Mouse (Mus musculus) kidney, adult 8-10 months (tissue): ENCODE measurements around the gene Dirc2.

Source experiments
- DNase-seq, 2 experiments: peaks; one replicate each; pipeline ENCODE4 v3.0.0; 2022

Gene Dirc2

DNA sequence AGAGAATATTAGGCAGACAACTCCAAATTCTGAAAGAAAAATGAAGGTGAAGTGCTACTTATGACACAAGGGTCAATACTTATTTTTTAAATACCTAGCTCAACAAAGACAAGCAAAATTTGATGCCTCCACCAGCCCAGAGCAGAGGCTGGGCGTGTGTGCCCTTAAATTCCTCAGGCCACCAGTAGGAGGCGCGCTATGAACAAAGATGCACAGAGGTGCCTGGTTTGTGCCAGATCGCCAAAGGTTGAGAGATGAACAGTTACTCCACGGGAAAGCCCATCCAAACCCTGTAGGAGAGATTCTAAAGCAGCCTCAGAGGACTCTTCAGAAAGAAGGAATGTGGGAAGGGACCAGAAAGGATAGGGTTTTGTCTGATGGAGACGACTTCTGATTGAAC is 35.1 kb downstream of the Dirc2 start:
- DNase-seq, result peak; percentile 20 to 63

DNA sequence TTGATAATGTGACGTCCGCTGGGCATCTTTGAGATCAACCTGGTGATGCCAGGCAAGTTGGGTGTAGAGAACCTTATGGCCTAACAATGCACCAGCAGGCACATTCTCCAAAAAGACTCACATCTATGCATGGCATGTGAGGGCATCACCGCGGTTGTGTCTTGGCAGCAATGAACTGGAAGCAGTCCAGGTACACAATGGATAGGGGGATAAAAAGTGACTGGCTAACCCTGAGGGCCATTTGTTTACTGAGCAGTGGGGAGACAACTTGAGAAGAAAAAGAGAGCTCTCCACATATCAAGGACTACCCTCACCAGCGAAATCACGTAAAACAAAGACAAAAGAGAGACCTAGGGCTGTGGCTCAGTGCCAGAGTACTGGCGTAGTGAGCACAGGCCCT is 37.1 kb downstream of the Dirc2 start:
- DNase-seq, result no peak

DNA sequence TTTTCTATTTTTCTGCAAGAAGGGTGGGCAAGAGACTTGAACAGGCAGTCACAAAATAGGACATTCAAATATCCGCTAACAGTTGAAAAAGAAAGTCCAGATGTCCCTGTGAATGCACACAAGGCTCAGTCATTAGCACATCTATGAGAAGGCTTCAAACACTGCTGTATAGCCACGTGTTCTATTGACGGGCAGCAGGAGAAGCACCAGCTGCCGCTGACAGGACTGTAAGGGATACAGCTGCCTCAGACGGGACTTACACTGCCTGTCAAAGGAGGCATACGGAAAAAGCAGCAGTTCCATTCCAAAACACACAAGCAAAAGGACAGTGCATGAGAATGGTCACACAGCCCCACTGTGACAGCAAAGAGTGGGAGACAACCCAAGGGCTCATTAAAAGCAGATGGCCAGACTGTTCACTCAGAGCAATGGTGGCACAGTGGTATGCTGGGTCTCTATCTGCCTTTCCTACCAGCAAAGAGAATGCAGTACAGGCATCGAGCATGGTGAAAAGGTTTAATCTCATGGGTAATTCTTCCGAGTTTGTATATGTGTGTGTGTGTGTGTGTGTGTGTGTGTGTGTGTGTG is 39.9 kb downstream of the Dirc2 start:
- no peak for DNase-seq

DNA sequence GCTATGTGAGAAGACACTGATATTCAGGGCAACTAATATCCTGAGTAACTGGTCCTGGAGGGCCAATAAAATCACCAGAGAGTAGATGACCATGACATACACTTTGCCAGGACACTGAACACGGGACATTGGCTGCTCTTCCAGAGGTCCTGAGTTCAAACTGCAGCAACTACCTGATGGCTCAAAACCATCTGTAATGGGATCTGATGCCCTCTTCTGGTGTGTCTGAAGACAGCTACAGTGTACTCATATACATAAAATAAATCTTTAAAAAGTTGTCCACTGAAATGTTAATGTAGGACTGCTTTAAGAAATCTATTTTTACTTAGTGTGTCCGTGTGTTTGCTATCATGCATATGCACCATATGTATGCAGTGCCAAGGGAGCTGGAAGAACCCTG is 42.6 kb downstream of the Dirc2 start:
- DNase-seq, result no peak

DNA sequence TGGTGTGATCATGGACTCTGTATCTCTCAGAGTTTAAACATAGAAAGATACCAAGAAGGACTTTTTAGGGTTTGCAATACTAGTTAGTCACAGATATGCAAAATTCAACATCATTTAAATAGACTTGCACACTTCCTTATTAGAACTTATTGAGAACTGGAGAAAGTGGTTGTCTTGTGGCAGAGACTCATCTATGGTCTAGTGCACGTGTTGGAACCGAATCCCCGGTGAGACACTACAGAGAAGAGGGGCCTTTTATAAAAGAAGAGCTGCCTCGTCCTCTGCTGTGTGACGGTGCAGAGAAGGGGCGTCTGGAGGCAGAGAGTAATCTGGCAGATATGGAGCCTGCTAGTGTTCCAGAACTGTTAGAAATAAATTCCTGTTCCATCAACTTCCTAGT is 44.6 kb downstream of the Dirc2 start:
- no peak for DNase-seq

DNA sequence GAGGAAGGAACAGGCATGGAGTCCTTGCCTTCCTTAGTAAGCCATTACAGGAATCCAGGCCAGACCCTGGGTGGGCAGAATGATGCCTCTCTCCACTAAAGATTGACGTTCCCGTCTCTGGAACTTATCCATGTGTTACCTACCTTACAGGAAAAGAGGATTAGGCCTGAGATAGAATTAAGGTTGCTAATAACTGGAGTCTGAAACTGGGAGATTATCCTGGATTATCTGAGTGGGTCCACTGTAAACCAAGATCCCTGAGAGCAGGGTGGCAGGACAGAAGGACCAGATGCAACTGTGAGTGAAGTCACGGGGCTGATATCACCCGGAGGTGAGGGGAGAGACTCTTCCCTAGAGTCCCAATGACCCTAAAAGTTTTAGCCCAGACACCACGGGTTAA is 51.4 kb downstream of the Dirc2 start:
- DNase-seq, result no peak

DNA sequence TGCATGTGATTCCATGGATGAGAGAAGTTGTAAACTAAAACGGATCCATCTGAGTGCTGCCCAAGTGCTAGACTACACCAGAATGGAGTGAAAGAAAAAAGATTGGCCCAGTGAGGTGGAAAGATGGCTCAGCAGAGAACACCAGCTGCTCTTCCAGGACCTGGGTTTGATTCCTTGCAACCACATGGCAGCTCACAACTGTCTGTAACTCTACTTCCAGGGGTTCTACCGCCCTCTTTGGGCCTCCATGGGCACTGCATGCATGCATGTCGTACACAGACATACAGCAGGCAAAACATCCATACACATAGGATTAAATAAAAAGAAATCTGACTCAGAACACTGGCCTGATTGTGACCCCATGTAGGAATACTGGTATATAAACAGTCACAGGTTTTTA is 52.9 kb downstream of the Dirc2 start:
- DNase-seq, result no peak

DNA sequence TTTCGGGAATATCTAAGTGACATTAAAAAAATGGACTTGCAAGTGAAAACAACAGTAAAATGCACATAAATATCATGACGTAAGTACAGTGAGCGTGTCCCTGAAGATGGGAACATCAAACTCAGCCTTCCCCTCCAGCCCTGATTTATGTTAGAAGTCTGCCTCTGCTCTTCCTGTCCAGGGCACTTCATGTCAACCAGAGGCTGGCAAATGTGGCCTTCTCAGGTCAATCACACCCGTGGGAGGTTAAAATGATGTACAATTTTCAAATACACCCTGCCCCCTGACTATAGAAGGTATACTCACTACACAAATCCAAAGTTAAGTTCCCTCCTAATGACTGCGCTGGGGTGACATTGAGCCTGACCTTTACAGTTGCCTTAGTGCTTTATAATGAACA is 53.4 kb downstream of the Dirc2 start:
- DNase-seq, result no peak

DNA sequence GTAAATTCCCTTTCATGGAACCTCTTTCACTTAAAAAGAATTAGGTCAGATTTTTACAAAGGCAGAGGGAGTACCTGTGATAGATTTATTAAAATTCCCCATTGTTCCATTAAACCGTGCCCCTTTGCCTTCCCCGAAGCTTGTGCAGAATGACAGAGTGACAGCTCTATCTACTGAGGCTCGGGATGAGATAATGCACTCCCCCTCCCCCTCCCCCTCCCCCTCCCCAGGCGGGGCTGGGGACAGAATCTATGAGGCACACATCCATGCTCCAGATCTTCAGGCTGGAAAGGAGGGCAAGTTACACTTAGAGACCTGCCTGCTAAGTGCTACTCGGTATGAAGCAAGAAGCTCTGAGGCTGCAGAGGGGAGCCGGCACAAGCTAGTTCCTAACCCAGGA is 53.8 kb downstream of the Dirc2 start:
- no peak for DNase-seq

DNA sequence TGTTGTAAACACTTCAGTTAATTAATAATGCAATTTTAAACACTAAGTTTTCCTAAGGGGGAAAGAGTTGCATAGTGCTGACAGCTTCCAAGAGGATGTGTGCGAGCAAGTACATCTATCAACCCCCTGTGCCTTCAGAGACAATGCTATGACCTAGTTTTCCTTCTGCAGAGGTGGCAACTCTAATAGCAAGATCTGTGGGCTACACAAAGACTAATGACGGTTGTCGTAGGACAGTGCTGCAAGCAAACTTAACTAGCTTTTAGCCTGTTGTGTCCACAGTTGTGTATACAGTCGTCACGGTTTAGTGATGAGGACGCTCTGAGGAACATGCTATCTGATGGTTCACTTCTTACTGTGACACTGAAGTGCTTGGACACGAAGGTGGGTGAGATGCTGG is 54.5 kb downstream of the Dirc2 start:
- no peak for DNase-seq

DNA sequence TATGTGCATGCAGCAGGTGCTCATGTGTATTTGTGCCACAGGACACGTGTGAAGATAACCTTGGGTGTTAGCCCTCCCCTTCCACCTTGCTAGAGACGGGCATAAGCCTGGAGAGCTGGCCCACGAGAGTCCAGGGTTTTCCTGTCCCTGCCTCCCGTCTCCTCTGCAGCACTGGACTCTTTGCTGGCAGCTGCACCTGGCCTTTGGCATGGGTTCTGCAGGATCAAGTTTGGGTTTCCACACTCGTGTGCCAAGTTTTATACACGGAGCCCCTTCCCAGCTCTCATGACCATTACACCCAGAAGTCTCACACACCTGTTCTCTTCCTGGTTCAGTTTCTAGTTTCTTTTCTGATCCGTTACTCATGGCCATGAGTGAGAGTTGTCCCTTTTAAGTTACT is 55.5 kb downstream of the Dirc2 start:
- no peak for DNase-seq

DNA sequence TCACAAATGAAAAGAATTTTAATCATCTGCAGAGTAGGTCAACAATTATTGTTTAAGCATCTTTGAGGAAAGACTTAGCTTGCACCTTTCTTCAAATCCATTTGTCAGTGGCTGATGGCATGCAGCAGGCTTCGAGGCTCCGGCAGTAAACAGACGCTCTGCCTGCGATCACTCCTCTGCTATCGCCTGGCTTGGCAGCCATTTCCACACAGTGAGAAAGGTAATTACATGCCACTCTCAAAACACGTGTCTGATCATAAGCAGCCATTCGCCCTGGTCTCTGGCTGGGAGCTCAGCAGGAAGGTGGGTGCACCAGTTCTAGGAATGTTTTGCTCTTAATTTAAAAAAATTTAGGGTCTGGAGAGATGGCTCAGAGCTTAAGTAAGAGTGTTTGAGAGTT is 58.2 kb downstream of the Dirc2 start:
- DNase-seq, result no peak

DNA sequence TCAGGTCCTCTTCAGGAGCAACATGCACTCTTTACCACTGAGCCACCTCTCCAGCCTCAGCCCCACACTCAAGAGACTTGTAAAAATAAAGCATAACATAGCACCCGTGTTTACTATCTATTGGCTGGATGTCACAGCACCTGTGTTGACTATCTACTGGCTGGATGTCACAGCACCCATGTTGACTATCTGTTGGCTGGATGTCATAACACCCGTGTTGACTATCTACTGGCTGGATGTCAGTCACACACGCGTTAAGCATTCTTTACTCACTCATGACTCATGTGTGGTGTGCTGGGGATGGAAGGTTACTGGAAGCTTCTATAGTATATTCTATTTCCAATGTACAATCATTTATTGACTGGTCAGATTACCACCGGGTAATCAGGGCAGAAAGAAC is 62.2 kb downstream of the Dirc2 start:
- DNase-seq, result no peak

DNA sequence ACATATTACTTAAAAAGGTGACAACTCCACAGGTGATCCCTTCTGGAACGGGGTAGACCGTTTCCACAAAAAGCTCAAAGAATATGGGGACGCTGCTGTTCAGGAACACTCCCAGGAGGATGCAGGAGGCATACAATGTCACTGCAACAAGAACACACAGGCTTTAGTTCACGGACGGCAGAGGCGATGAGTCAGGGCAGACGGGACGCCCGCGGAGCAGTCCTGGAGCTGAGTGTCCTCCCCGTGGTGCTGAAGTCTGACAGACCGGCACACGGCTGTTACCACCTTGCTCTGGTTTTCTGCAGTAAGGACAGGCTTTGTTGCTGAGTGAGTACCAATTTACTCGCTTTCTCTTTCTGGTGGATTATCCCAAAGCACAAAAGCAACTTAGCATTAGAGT is 64.4 kb downstream of the Dirc2 start:
- DNase-seq, result no peak

DNA sequence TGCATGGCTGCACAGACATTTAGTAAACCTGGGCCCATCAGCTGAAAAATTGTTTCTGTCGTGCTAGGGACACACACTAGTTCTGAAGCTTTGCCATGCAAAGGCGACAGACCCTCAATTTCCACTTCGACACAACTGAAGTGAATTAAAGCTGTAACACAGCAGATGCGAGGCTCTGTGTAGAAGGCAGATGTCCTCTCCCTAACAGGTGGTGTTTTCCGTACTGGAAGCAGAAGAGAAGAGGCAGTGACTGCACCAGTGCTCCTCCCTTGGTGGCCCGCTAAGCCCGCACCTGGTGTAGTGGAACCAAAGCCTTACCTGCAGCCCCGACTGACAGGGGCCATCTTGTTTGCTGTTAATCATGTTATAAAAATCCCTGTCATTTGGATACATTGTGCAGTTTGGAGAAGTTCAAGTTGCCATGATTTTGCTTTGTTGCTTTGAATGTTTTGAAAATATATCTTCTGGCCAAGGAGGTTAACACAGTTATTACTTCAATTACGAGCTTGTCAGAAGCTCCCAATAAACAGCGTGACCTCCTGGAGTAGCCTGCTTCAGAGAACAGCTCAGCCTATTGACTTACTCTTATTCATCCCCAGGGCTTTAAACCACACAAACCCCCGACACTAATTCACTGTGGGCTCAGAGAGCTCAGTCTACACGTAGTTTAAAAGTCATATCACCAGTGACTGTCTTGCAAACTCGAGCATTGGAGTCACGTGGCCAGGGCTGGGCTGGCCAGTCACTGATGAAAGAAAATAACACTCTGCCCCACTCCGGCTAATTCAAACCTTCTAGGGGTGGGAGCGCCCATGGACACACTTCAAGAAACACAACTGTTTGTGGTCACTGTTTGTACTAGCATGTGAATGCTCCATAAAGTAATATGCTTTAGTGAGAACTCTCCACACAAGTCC is 65.1 kb downstream of the Dirc2 start:
- no peak for DNase-seq

DNA sequence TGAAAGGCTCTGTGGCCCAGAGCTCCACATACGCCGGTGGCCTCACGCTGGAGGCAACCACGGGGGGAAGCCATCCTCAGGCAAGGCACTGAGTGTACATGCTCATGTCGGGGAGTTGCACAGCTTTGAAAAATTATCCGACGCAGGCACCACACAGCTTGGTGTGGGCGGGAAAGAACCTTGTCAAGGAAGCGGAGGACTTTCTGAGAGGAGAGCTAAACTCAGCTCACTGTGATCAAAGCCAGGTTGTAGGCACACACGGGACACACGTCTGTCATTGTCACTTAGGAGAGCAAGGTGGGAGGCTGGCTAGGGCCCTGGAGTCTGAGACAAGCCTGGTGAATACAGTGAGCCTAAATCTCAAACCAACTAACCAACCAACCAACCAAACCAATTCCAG is 67.3 kb downstream of the Dirc2 start:
- DNase-seq, result no peak

DNA sequence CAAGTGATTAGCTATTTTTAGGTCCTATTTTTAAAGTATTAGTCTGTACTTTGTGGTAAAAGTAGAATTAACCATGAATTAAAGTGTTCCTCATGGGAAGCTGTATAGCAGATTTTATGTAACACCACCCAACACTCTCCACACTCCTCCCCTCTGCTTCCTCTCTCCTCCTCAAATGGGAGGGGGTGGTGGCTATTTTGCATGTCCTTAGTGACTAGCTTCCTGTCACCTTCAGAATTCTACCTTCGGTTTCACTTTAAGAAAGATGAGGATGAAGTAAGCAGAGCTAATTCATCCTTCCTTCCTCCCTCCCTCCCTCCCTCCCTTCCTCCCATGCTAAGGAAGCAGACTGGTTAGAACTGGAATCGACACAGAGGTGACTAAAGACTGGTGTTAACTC is 73.1 kb downstream of the Dirc2 start:
- no peak for DNase-seq

DNA sequence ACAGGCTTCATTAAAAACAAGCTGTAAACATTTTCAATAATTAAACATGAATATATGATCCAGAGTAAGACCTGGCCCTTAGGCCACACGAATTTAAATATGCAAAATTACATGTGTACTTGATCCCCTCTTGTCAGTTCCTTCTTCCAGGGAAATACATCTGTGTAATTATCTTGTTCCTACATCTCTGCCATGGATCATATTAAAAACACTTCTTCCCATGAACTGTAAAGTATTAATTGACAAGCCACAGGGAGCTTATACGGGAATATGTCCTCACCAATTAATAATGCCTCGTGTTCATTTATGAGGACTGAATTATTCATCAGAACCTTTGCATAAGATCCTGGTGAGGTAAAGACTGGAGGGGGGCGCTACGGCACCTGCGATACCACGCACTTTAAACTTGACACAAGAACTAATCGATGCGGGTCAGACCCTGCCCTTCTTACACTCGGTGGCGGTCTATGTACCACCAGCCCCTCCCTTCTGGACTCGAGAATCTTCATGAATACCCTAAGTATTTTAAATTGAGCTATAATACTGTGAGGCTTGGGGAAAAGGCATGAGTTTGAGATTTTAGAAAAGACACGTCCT is 74.8 kb downstream of the Dirc2 start:
- DNase-seq, result no peak

DNA sequence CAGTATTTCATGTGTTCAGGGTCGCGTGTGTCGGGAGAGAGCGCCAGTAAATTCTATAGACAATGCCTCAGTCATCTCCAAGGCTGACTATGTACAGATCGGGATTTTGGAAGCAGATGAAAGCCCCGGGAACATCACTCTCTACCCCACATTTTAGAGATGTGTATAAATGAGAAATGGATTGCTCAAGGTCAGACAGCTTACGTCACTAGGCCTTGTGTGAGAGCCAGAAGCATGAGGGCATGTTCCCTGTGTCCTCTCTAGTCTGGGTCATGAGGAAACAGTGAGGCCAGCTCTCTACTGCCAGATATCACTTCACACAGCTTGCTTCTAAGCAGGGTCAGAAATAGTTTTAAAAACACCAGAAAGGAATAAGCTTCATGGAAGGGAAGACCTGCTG is 77.5 kb downstream of the Dirc2 start:
- no peak for DNase-seq

DNA sequence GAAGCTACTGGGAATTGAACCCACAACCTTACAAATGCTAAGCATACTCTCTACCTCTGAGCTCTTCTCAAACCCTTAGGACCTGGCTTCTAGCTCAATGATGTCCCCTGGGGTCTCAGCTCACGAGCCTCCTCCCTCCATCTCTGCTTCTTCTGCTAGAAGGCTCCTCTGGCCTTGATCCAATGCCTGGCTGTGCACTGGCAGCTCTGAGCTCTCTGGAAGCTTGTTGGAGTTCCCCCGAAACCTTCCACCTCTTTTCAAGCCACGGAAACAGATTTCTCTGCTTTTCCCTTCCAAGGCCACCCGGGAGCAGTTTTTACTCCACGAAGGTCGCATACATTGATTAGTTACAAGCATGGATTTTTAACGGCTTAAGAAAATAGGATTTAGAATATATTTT is 82.7 kb downstream of the Dirc2 start:
- no peak for DNase-seq

DNA sequence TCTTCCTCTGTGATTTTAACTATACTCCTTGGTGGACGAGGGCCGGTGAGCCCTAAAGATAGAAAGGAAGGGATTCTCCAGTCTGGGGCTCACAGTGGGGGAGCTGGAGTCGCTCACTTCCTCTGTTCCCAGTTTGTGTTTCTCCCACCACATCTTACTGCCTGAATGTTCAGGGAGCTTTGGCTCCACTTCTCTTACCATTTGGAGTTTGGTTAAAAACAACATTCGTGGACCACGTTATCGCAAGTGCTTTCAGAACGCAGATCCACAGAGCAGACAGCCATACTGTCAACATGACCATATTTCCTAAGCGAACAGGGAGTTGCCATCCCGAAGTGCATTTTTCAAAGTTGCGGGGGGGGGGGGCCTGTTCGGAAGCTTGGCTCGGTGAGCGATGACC is 84.1 kb downstream of the Dirc2 start:
- DNase-seq, result no peak

DNA sequence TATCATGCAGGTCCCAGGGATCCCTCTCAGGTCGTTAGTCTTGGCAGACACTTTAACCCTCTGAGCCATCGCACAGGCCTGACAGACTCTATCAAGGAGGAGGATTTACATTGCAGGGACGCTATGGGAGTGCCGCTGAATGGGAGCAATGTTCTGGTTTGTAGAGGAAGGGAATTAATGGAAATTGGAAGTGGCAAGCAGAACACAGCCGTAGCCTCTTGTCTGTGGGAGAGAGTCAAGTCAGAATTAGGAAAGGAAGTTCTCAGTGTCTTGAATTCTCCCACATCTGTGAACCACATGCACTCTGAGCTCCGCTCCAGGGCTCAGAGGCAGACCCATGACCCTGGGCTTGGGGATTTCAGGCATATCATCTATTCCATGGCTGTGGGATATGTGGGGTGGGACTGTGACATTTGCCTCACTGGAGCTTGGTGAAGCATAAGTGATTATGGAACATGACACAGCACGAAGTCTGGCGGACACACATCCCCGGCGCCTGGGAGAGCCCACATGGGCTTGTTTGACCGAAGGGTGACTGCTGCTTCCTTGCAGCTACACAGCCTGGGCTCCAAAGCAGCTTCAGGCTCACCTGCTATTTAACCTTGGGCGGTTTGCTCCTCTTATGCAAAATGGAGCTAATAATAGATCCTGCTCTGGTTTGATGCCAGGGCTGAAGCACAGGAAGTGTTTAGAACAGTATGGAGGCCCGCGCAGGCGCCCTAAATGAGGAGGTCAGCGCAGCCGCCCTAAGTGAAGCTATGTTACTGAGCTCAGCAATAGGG is 87.6 kb downstream of the Dirc2 start:
- no peak for DNase-seq

DNA sequence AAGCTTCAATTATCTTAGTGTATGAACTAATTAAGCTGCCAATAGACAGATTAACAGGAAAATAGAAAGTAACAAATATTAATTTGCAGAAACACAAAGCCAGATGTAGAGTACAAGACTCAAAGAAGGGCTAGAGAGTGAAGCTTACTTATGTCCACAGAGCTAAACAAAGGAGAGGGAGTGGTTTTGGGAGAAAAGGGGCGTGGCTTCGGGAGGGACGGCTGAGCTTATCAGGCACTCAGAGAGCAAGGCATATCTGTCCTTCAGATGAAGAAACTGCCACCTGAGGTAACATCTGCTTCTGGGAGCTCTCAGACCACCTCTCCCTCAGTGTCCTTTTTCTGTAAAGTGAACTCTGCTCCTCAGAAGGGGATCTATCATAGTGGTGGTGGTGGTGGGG is 90.7 kb downstream of the Dirc2 start:
- no peak for DNase-seq
